Mouse (Mus musculus) adrenal gland, adult 2 months (tissue): Measurements from ENCODE around the gene Tnp2. TPM values are rescaled to one million over a fixed set of nuclear protein-coding genes. Genes with fewer than 3 reads are reported as not detected.
A peak's percentile ranks its signal among the peaks of the same experiment; 100 is the strongest.

Source experiments
- DNase-seq: peaks from one replicate; pipeline ENCODE4 v3.0.0; 2021
- polyA plus RNA-seq: library from polyadenylated mRNA; depleted of rRNA; stranded (reverse); fragments of >200 nt; gene quantifications from 2 replicates; pipeline ENCODE4 v1.2.3, GENCODE M21; 2012; rRNA removed
- total RNA-seq, 2 experiments: library from RNA; stranded (reverse); gene quantifications; 2 replicates each; pipeline ENCODE4 v1.2.3; 2021

Tnp2 gene
- total and polyA plus RNA-seq, 3 experiments: not detected

DNA sequence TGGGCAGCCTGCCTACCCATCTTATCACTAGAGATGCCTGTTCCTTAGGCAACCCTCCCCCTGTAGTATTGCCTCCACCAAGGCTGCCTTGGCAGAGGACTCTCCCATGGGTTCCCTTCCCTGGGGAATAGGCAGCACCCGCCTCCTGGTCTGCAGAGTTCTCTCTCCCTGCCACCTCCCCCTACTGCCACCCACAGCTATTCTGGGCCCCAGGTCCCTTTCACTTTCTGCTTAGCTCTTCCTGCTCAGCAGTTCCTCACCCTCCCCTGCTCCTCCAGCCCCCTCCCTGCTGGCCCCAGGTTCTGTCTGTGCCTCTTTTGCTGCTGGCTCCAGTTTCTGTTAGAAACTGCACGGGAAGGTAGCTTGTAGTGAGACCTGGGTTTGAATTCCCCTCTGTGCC lies 18.8 kb downstream of the Tnp2 start:
- peak; percentile 51 for DNase-seq

DNA sequence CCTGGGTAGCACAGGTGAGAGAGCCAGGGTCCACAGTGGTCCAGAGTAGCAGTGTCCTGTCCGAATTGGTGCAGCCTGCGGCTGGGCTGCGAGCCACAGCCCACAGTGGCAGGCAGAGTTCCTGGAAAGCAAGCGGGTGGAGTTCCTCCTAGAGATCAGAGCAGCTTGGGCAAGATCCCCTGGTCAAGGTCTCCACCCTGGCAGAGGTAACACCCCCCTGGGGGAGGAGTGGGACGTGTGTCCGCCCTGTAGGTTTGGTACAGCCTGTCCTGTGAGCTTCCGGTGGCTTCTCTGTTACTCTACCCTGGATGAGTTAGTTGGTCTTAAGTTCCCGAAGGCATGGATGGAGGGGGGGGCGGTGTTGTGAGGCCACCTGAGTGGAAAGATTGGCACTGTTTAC lies 19.6 kb downstream of the Tnp2 start:
- peak; percentile 83 for DNase-seq

DNA sequence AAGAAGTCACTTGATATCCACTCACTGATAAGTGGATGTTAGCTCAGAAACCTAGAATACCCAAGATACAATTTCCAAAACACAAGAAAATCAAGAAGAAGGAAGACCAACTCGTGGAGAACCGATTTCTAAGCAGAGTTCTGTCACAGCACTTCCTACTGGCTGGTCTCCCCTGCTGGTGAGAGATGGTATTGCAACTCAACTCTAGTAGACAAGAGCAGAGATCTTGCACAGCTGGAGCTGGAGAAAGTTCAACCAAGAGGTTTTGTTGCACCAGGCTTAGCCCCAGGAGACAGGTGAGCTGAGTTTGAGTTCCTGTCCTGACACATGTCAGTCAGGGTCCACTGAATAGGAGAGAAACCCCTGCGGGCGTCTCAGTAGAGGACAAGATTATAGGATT lies 21.3 kb downstream of the Tnp2 start:
- DNase-seq: peak; percentile 66

DNA sequence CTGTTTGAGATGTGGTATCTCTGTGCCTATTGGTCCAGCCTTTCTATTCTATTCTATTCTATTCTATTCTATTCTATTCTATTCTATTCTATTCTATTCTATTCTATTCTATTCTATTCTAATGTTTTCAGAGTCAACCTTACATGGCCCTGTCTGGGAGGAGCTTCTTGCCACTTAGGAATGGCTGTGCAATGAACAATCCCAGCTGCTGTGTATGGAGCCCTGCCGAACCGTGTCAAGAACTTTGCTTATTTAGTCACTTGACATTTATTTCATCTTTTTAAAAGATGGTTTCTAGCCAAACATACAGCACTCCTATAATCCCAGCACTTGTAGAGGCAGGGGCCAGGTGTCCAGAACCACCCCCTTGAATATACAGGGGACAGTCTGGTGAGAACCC lies 24.1 kb downstream of the Tnp2 start:
- DNase-seq: no peak

DNA sequence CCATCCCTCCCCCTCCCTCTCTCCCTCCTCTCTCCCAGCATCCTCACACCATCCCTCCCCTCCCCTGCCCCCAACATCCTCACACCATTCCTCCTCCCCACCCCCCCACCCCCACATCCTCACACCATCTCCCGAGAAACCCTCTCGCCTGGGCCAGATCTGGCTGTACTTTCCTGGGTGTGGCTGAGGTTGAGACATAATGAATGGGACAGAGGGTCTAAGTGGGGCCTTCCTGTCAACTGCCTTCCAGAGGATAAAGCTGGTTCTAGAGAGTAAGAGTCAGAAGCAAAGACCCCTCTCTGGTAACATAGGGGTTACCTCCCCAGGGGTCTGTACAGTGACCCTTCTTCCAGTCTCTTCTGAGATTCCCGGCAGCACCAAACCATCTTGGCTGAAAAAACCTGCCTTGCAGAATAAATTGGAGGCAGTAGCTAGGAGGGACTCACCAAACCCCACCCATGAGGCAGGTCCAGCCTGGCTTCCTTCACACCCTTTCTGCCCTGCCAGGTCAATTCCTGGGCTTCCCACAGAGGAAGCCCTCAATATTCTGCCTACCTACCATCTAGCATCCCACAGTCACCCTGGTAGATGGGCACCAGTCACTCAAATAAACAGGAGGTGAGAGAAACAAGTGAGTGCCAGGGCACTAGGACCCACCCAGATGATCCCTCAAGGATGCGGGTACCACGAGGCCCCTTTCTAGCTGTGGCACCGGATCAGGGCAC lies 24.8 kb downstream of the Tnp2 start:
- no peak for DNase-seq

DNA sequence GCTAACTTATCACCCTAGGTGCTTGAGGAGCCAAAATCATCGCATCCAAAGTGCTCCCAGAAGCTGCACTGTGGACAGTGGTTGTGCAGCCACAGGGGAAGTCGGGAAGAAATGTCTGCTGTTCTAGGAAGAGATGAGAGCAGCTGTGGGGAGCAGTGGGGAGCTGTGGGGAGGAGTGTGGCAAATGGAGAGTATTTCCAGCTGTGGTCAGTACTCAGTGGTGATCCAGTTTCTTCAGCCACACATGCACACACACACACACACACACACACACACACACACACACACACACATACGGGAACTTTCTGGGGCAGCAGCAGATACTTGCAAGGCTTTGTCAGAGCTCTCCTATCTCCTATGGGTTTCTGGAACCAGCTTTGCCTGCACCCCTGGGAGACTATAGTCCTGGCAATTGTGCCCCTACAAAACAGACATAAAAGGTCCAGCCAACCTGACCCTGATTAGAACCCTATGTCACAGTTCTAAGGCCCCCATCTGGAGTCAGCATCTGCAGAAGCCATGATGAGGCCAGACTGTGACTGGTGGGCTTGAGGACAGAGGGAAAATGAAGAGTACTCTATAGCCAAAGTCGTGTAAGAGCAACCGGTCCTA lies 25.8 kb downstream of the Tnp2 start:
- DNase-seq: no peak

DNA sequence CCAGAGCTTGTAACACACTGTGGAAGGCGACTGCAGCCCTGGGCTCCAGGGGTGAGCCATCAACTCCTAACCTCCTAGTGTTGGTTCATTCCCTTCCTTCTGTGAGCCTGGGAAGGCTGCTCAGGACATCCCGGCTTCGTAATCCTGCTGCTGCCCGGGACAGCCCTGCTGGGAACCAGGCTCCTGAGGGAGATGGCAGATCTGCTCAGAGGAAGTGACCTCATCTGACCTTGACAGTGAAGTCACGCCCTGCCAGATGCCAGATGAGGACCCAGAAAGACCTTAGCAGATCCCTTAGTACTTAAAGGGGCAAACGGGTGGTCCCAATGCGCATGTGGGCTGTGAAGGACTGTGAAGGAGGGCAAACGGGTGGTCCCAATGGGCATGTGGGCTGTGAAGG lies 27.3 kb downstream of the Tnp2 start:
- DNase-seq: no peak

DNA sequence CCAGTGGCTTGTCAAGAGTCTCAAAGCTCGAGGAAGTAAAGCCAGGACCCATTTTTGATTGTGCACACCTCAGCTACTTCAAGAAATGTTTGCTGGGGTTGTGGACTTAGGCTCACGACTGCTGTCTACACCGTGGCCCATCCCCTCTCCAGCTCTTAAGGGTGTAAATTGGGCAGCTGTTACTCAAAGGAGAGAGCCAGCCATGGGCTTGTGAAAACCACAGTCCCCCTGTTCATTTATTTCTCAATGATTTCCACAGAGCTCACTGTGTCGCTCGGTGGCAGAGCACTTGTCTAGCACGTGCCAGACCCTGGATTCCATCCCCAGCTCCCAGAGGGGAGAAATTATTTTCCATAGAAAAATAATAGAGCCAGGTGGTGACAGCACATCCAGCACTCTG lies 32.3 kb downstream of the Tnp2 start:
- no peak for DNase-seq

DNA sequence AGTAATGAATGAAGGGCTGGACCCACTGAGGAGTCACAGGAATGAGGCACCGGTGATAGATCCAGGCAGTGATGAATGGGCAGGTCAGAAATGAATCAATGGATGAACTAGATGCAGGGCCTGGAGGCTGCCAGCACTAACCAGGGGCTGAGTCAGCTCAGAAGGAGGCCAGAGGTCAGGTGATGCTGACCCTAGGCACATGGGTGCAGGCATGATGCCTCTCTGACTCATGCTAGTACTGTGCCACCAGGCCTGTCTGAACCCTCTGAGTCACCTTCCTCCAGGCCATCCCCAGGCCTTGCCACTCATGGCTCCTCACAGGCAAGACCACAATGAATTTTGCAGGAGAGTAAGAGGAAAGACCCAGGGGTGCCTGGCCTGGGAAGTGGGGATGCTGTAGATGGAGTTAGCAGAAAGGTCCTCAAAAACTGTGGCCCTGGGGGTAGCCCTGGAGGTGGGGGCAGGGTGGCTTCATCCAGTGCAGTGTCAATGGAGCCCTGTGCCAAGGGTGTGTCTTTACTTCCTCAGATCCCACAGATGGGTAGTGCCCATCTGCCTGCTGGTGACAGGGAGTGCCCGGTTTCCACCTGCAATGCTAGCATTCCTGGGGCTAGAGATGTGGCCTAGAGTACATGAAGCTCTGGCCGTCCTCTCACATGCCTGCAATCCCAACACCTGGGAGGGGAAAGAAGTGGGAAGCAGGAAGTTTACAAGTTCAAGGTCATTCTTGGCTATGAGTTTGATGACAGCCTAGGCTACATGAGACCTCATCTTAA lies 33.8 kb downstream of the Tnp2 start:
- DNase-seq: peak; percentile 94

DNA sequence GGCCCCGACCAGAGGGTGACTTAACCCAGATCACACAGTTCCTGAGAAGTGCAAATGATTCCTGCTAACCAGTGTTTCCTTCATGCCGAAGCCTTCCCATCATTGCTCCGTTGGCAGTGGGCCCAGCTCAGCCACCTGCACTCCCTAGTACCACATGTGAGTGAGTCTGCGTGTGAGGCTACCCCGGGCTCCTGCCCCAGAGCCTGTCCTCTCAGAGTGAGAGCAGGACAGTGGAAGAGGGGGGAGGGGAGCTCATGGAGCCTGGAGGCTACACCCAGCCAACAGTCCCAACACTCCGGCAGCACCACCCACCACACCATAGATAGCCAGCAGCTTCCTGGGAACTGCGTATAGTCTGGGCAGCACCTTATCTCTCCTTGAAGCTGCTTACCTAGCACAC lies 38.6 kb downstream of the Tnp2 start:
- no peak for DNase-seq

DNA sequence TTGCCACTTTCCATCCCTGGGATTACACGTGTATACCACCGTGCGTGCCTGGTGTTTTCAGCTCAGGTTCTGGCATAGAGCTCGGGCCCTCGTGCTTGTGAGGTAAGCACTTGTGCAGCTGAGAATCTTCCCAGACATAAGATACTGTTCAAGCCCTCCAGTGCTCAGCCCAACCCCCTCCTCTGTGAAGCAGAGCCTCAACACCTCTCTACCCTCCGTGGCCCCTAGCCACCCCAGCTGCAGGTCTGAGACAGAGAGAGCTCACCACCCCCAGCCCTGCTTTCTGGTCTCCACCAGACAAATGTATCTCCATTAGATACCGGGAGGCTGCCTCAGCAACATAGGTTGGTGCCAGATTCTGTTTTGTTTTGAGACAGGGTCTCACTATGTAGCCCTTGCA lies 39.2 kb downstream of the Tnp2 start:
- DNase-seq: no peak

DNA sequence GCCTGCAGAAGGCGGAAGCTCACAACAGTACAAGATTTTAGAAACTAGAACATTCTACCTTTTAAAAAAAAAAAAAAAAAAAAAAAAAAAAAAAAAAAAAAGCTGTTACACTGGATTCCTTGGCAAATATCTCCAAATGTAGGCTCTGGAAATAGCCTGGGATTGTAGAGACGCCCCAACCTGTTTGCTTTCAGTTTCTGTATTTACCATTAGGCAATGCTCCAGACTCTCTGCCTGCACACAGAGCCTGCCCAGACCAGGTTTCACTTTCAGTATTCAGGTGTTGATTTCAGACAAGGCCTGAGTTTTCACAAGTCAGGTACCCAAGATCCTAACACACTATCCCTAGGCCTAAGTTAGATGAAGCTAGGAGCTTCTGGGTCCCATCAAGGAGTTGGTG lies 47.4 kb downstream of the Tnp2 start:
- DNase-seq: peak; percentile 36

DNA sequence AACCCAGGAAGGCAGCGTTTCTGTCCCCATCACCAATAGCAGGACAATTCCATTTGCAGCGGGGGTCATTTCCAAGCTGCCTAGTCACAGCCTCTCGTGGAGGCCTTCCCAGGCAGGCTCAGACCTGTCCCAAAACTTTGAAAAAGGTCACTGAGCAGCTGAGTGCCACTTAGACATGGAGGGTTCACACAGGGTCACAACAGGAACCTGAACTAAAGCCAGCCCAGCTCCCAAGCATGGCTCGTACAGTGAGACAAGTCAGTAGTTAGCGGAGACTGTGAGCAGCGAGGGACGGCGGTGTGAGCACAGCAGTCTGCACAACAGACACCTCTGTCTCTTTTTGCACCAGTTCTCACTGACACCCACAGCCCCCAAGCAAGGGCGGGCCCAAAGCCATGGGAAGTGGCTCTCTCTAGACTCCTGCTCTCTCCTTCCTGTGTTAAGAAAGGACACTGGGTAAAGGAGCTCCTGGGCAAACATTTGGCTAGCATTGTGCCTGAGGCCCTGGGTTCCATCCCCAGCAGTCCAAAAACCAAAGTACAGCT lies 48.5 kb downstream of the Tnp2 start:
- DNase-seq: no peak

DNA sequence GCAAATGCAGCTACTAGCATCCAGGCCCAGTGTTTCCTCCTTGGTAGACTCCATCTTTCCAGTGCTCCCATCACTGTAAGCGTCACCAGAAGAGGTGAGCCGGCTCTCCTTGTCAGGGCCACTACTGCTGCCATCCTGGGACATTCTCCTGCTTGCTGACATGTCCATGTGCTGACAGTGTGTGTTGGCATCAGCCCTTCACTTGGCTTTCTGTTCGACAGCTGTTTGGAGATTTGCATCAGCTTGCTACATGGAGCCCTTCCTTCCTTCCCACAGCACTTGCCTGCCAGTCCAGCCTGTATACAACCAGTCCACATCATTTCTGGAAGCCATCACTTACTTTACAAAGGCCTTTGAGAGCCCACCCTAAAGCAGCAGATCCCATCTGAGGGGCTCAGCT lies 49.6 kb downstream of the Tnp2 start:
- no peak for DNase-seq

Other genes with a start within 250 kb of the Tnp2 start
- gene Dexi, start 245.6 kb downstream of the Tnp2 start, total RNA-seq: 10 to 100 TPM; 17.1 to 24.2 TPM
- 89.2 and 99.6 TPM in 2 replicates for gene Dexi, start 245.6 kb downstream of the Tnp2 start, polyA plus RNA-seq
- 10 to 100 TPM; 44.0 to 44.4 TPM for gene Clec16a, start 243.3 kb downstream of the Tnp2 start, total RNA-seq
- gene Clec16a, start 243.3 kb downstream of the Tnp2 start, polyA plus RNA-seq: 15.9 and 22.6 TPM in 2 replicates
- gene Socs1, start 3.1 kb downstream of the Tnp2 start, total RNA-seq: 1 to 10 TPM; 3.0 to 3.8 TPM
- 32.1 and 38.2 TPM in 2 replicates for gene Socs1, start 3.1 kb downstream of the Tnp2 start, polyA plus RNA-seq
- not detected for gene Prm3, start 2.3 kb upstream of the Tnp2 start, total RNA-seq
- gene Prm3, start 2.3 kb upstream of the Tnp2 start, polyA plus RNA-seq: not detected in 2 replicates
- gene Prm2, start 7.5 kb upstream of the Tnp2 start, total RNA-seq: not detected
- gene Prm2, start 7.5 kb upstream of the Tnp2 start, polyA plus RNA-seq: 0.19 TPM in 1 of 2 replicates, not detected in the other
- gene Prm1, start 17.2 kb upstream of the Tnp2 start, total RNA-seq: not detected
- gene Prm1, start 17.2 kb upstream of the Tnp2 start, polyA plus RNA-seq: not detected in 2 replicates
- not detected for gene Gm11172, start 24.3 kb upstream of the Tnp2 start, total RNA-seq
- not detected in 2 replicates for gene Gm11172, start 24.3 kb upstream of the Tnp2 start, polyA plus RNA-seq
- under 1 TPM; 0.38 to 0.46 TPM for gene Rmi2, start 46.4 kb upstream of the Tnp2 start, total RNA-seq
- gene Rmi2, start 46.4 kb upstream of the Tnp2 start, polyA plus RNA-seq: 0.77 and 1.3 TPM in 2 replicates